Mouse (Mus musculus): ENCODE results near the gene Slco3a1. TPM values are rescaled to one million over a fixed set of nuclear protein-coding genes. Genes with fewer than 3 reads are reported as not detected.

Gene Slco3a1
- total and polyA plus RNA-seq, 3 experiments: 0.04 to 0.35 TPM; not detected in 1

GRCm38 (mm10) chr7:74505635-74506034, 48.9 kb downstream of the Slco3a1 start:
- H3K36me3 ChIP-seq (replicated peaks in 1 of 2; ENCODE audit: control insufficient read depth in 1 of 2, insufficient read depth in 1 of 2, low read length in 1 of 2): no peaks in the 10 kb centered on the region
- H3K79me2 ChIP-seq (replicated peaks; ENCODE audit: control insufficient read depth, extremely low read depth, insufficient read depth, poor library complexity, severe bottlenecking): no peaks in the 10 kb centered on the region
- TF ChIP-seq ZNF384 (IDR thresholded peaks at IDR 0.05; ENCODE audit: low read depth, low read length): no peak
- no peak for TF ChIP-seq ZMIZ1 (IDR thresholded peaks at IDR 0.05; ENCODE audit: low read depth, low read length)
- no peak for TF ChIP-seq MXI1 (IDR thresholded peaks at IDR 0.05; ENCODE audit: low read depth, low read length)
- no peak for TF ChIP-seq HCFC1 (IDR thresholded peaks at IDR 0.05; ENCODE audit: low read depth, low read length)
- no peak for TF ChIP-seq BHLHE40 (IDR thresholded peaks at IDR 0.05; ENCODE audit: low read depth, low read length)
- no peak for TF ChIP-seq PAX5 (IDR thresholded peaks at IDR 0.05; ENCODE audit: low read length)
- TF ChIP-seq E2F4 (IDR thresholded peaks at IDR 0.05; ENCODE audit: insufficient replicate concordance, low read depth, low read length): no peak
- no peak for TF ChIP-seq GABPA (IDR thresholded peaks at IDR 0.05; ENCODE audit: insufficient replicate concordance, low read depth, low read length)
- TF ChIP-seq TCF12 (IDR thresholded peaks at IDR 0.05; ENCODE audit: low read depth, low read length): no peak
- TF ChIP-seq JUND (conservative IDR thresholded peaks at IDR 0.05; ENCODE audit: low read depth, low read length): no peak
- TF ChIP-seq JUN (IDR thresholded peaks at IDR 0.05; ENCODE audit: insufficient read depth, low read depth, low read length): no peak
- TF ChIP-seq POLR2A (IDR thresholded peaks at IDR 0.05; ENCODE audit: low read depth, low read length): no peak
- no peak for TF ChIP-seq ETS1 (conservative IDR thresholded peaks at IDR 0.05; ENCODE audit: low read depth, low read length)
- no peak for TF ChIP-seq MAX (IDR thresholded peaks at IDR 0.05; ENCODE audit: low read length)
- TF ChIP-seq SMC3 (IDR thresholded peaks at IDR 0.05; ENCODE audit: low read depth, low read length): no peak
- TF ChIP-seq TBP (conservative IDR thresholded peaks at IDR 0.05; ENCODE audit: low read depth, low read length): no peak
- no peak for TF ChIP-seq CHD2 (IDR thresholded peaks at IDR 0.05; ENCODE audit: low read length)
- TF ChIP-seq RAD21 (IDR thresholded peaks at IDR 0.05; ENCODE audit: low read depth, low read length): no peak
- no peak for TF ChIP-seq EP300 (IDR thresholded peaks at IDR 0.05; ENCODE audit: low read length)
- no peak for TF ChIP-seq USF1 (IDR thresholded peaks at IDR 0.05; ENCODE audit: low read depth, low read length)
- dilution Hi-C loops (cut with MboI; ENCODE audit: extremely low pct_ligation_motif_present, extremely low pct_unique_long_range_greater_than_20kb, low sequenced_read_pairs) (no loop called here), in situ Hi-C loops (cut with MboI; ENCODE audit: low pct_ligation_motif_present, low pct_unique_long_range_greater_than_20kb, low sequenced_read_pairs) (no loop called here)
- H3K9me3 ChIP-seq (replicated peaks; ENCODE audit: low read length): peaks cover 40% of the 10 kb centered on the region
- no peak overlapping the region for H3K27ac ChIP-seq (ENCODE audit: insufficient read depth, low read depth)
- no peak overlapping the region for H3K4me2 ChIP-seq (ENCODE audit: insufficient read depth, low read depth, poor library complexity, severe bottlenecking)
- no peak for DNase-seq (ENCODE audit: extremely low read depth)
- H3K27me3 ChIP-seq (replicated peaks): no peaks in the 10 kb centered on the region
- H3K4me3 ChIP-seq (replicated peaks in 1 of 3; ENCODE audit: low read depth in 2 of 3, low read length in 2 of 3, poor library complexity in 1 of 3): no peak overlapping the region
- H3K4me1 ChIP-seq (ENCODE audit: control insufficient read depth in 1 of 2, insufficient read depth in 2 of 2): no peaks in the 10 kb centered on the region
- H3K9ac ChIP-seq (ENCODE audit: insufficient read depth, low read depth): no peak overlapping the region

GRCm38 (mm10) chr7:74501187-74501586, 53.4 kb downstream of the Slco3a1 start:
- Histone ChIP-seq H3K4me2 (ENCODE audit: insufficient read depth, low read depth, poor library complexity, severe bottlenecking) (no peak overlapping the region), H3K4me1 (ENCODE audit: control insufficient read depth in 1 of 2, insufficient read depth in 2 of 2) (peaks cover 0 to 8% of the 10 kb centered on the region in 2 experiments; a peak in 2 of 4 replicates), H3K9me3 (replicated peaks; ENCODE audit: low read length) (peaks cover 29% of the 10 kb centered on the region), H3K36me3 (replicated peaks in 1 of 2; ENCODE audit: control insufficient read depth in 1 of 2, insufficient read depth in 1 of 2, low read length in 1 of 2) (no peaks in the 10 kb centered on the region), H3K27ac (ENCODE audit: insufficient read depth, low read depth) (no peak overlapping the region), H3K27me3 (replicated peaks) (no peaks in the 10 kb centered on the region), H3K4me3 (replicated peaks in 1 of 3; ENCODE audit: low read depth in 2 of 3, low read length in 2 of 3, poor library complexity in 1 of 3) (no peak overlapping the region), H3K9ac (ENCODE audit: insufficient read depth, low read depth) (no peak overlapping the region), H3K79me2 (replicated peaks; ENCODE audit: control insufficient read depth, extremely low read depth, insufficient read depth, poor library complexity, severe bottlenecking) (no peaks in the 10 kb centered on the region)
- dilution Hi-C loops (cut with MboI; ENCODE audit: extremely low pct_ligation_motif_present, extremely low pct_unique_long_range_greater_than_20kb, low sequenced_read_pairs) (no loop called here), in situ Hi-C loops (cut with MboI; ENCODE audit: low pct_ligation_motif_present, low pct_unique_long_range_greater_than_20kb, low sequenced_read_pairs) (no loop called here)
- TF ChIP-seq POLR2A (IDR thresholded peaks at IDR 0.05; ENCODE audit: low read depth, low read length) (no peak), TCF12 (IDR thresholded peaks at IDR 0.05; ENCODE audit: low read depth, low read length) (no peak), ZMIZ1 (IDR thresholded peaks at IDR 0.05; ENCODE audit: low read depth, low read length) (no peak), RAD21 (IDR thresholded peaks at IDR 0.05; ENCODE audit: low read depth, low read length) (no peak), RCOR1 (conservative IDR thresholded peaks at IDR 0.05; ENCODE audit: low read depth, low read length) (no peak), ELF1 (IDR thresholded peaks at IDR 0.05; ENCODE audit: low read depth, low read length) (no peak), UBTF (IDR thresholded peaks at IDR 0.05; ENCODE audit: low read depth, low read length) (no peak), CHD1 (IDR thresholded peaks at IDR 0.05; ENCODE audit: low read depth, low read length) (no peak), CHD2 (IDR thresholded peaks at IDR 0.05; ENCODE audit: low read length) (no peak), USF2 (conservative IDR thresholded peaks at IDR 0.05; ENCODE audit: low read depth, low read length) (no peak), MAFK (IDR thresholded peaks at IDR 0.05; ENCODE audit: insufficient replicate concordance, low read length) (no peak), JUN (IDR thresholded peaks at IDR 0.05; ENCODE audit: insufficient read depth, low read depth, low read length) (no peak)
- no peak for DNase-seq (ENCODE audit: extremely low read depth)
